Comparison of ENCODE assay signal across 10 mouse cellular contexts in the genomic region with DNA sequence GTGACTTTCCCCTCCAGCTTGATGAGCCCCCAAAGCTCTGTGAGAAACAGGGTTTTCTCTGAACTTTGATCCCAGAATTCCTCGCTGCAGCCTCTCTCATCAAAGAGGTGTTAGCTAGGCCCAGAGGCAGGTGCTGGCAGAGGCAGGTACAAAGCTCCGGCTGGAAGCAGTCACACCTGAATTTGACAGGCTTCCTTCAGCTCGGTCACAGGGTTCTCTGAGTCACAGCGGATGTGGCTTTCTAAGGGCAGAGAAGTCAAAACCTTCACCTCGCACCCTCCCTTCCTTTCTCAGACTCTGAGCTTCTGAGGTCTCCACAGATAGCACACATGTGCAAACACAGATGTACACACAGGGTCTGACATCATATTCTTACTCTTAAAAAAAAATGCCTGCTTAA.
DNase-seq lines count a peak whose midpoint lies in the region; ATAC-seq and TF ChIP-seq lines count a peak whose summit lies in the region.
"Had no signal": no experiment of that assay in that cellular context is flagged by ENCODE, and none has a peak within 500 bp of the region (broad histone marks: within the 10 kb centered on the region; RNA-seq: fewer than 3 reads in every experiment).

No protein-coding gene starts in this region.

- TF ChIP-seq CTCF in bone marrow, adult 2 months (IDR thresholded peaks at IDR 0.05; ENCODE audit: control insufficient read depth, insufficient read depth, low read length) = no peak

- TF ChIP-seq POLR2A in bone marrow, adult 2 months (IDR thresholded peaks at IDR 0.05; ENCODE audit: borderline replicate concordance, control insufficient read depth, low read depth, low read length) = no peak

- ATAC-seq in monocyte, adult 5-6 weeks (replicated peaks; ENCODE audit: insufficient number of reproducible peaks, low FRiP score, low TSS enrichment, poor library complexity, severe bottlenecking) = peak; percentile 68

- DNase-seq in kidney, adult 8-10 months = peak; percentile 33 to 41
- no peak for DNase-seq in kidney, adult 18-20 months
- peak; percentile 96 for DNase-seq in thymus, postnatal 0 days (ENCODE audit: low spot score)
- no peak for DNase-seq in retina, postnatal 1 day
- no peak for DNase-seq in left cerebral cortex, postnatal 14 days (ENCODE audit: low spot score in 2 of 2)
- no peak for DNase-seq in cerebellum, adult 18-20 months

- intact Hi-C loops in left cerebral cortex, postnatal 14 days (cut with DNase I) = loop anchor here (5.0 kb wide), 1 partner anchor 210 kb away; no protein-coding TSS in a partner anchor

- peak overlapping the region; percentile 65 for H3K27ac ChIP-seq in bone marrow, adult 2 months (ENCODE audit: control insufficient read depth, insufficient read depth, low read depth, low read length, poor library complexity)
- H3K27ac ChIP-seq: hindbrain, embryonic 14.5 days; lung, embryonic 15.5 days had no signal

- H3K4me1 ChIP-seq in bone marrow, adult 2 months (ENCODE audit: control insufficient read depth, insufficient read depth, low read length) = peaks cover 6% of the 10 kb centered on the region

- no peak overlapping the region for H3K4me3 ChIP-seq in bone marrow, adult 2 months (replicated peaks; ENCODE audit: control insufficient read depth, low read depth, low read length)
- H3K4me3 ChIP-seq: lung, embryonic 15.5 days had no signal

- 11% methylated on average over 5 of the region's 5 CpGs for WGBS in bone marrow, adult 2 months

Comparison
In these comparisons a context has a peak if more than half of its experiments do, and no peak if none do; other contexts are left out.
1. DNase-seq: peak in kidney, adult 8-10 months (2 of 2) and thymus, postnatal 0 days (single experiment); none in kidney, adult 18-20 months (single experiment), retina, postnatal 1 day (single experiment), left cerebral cortex, postnatal 14 days (0 of 2) and cerebellum, adult 18-20 months (0 of 2).